ENCODE assay signal across 20 mouse cellular contexts in genomic region chr4:128998401-128998800, GRCm38 (mm10). TPM values are rescaled to one million over a fixed set of nuclear protein-coding genes. Genes with fewer than 3 reads are reported as not detected.
A peak's percentile ranks its signal among the peaks of the same experiment; 100 is the strongest.
DNase-seq lines count a peak whose midpoint lies in the region; ATAC-seq and TF ChIP-seq lines count a peak whose summit lies in the region.
"Had no signal": no experiment of that assay in that cellular context is flagged by ENCODE, and none has a peak within 500 bp of the region (broad histone marks: within the 10 kb centered on the region; RNA-seq: fewer than 3 reads in every experiment).

No protein-coding gene starts in this region.

- DNase-seq in liver, adult 2 months (ENCODE audit: extremely low read depth, low read depth, low spot score), result no peak
- DNase-seq in adrenal gland, postnatal 10 days, result no peak
- no peak for DNase-seq in adrenal gland, adult 8-10 months
- DNase-seq: adrenal gland, adult 2 months; cerebellum, adult 11 months; cerebellum, adult 8-10 months; cerebellum, postnatal 14 days; embryo, embryonic 11 days; forebrain, postnatal 0 days; gastrocnemius, postnatal 14 days; heart, adult 2 months had no signal

- peak overlapping the region; percentile 54 for H3K4me2 ChIP-seq in intestine, postnatal 0 days (replicated peaks; ENCODE audit: low read depth)
- no peak overlapping the region for H3K4me2 ChIP-seq in intestine, embryonic 16.5 days (ENCODE audit: low read depth, low read length)
- H3K4me2 ChIP-seq in liver, embryonic 12.5 days, result no peak overlapping the region
- H3K4me2 ChIP-seq in limb, embryonic 15.5 days, result no peak overlapping the region
- H3K4me2 ChIP-seq: embryonic facial prominence, embryonic 12.5 days; forebrain, embryonic 13.5 days; heart, embryonic 12.5 days; hindbrain, embryonic 14.5 days had no signal

- peaks cover 47% of the 10 kb centered on the region for H3K79me2 ChIP-seq in liver, adult 2 months (ENCODE audit: control insufficient read depth, insufficient read depth, low read length)

- no peak overlapping the region for H3K4me3 ChIP-seq in intestine, postnatal 0 days (ENCODE audit: low read depth, low read length)
- no peak overlapping the region for H3K4me3 ChIP-seq in intestine, embryonic 16.5 days (ENCODE audit: low read length)
- no peak overlapping the region for H3K4me3 ChIP-seq in liver, adult 2 months (ENCODE audit: insufficient read depth, low read depth, low read length)
- H3K4me3 ChIP-seq in liver, embryonic 12.5 days, result no peak overlapping the region
- no peak overlapping the region for H3K4me3 ChIP-seq in limb, embryonic 15.5 days
- H3K4me3 ChIP-seq: embryonic facial prominence, embryonic 12.5 days; forebrain, embryonic 13.5 days; heart, adult 2 months; heart, embryonic 12.5 days; hindbrain, embryonic 10.5 days had no signal

- H3K9ac ChIP-seq in intestine, postnatal 0 days (ENCODE audit: low read depth, low read length), result no peak overlapping the region
- H3K9ac ChIP-seq in intestine, embryonic 16.5 days (ENCODE audit: low read depth, low read length), result no peak overlapping the region
- H3K9ac ChIP-seq in liver, adult 2 months (ENCODE audit: low read depth, low read length), result 0 out of 2 replicates have a peak overlapping the region, but pooled peaks have one; percentile 20
- no peak overlapping the region for H3K9ac ChIP-seq in liver, embryonic 12.5 days
- H3K9ac ChIP-seq in limb, embryonic 15.5 days, result no peak overlapping the region
- H3K9ac ChIP-seq: embryonic facial prominence, embryonic 12.5 days; forebrain, embryonic 13.5 days; forebrain, postnatal 0 days; heart, embryonic 12.5 days; hindbrain, embryonic 14.5 days had no signal

- peaks cover 38% of the 10 kb centered on the region for H3K36me3 ChIP-seq in intestine, postnatal 0 days (ENCODE audit: control insufficient read depth, insufficient read depth)
- H3K36me3 ChIP-seq in intestine, embryonic 16.5 days (ENCODE audit: control insufficient read depth, insufficient read depth, low read length), result peaks cover 8% of the 10 kb centered on the region; the same call in 1 of the 2 replicates
- peaks cover 41% of the 10 kb centered on the region for H3K36me3 ChIP-seq in liver, adult 2 months (ENCODE audit: control insufficient read depth, insufficient read depth, low read length)
- H3K36me3 ChIP-seq in liver, embryonic 12.5 days, result peaks cover 76% of the 10 kb centered on the region
- H3K36me3 ChIP-seq in limb, embryonic 15.5 days, result peaks cover 44% of the 10 kb centered on the region

- H3K27me3 ChIP-seq in intestine, postnatal 0 days (replicated peaks; ENCODE audit: control insufficient read depth, insufficient read depth, low read length), result no peaks in the 10 kb centered on the region
- H3K27me3 ChIP-seq in intestine, embryonic 16.5 days (replicated peaks; ENCODE audit: control insufficient read depth, insufficient read depth, low read length), result no peaks in the 10 kb centered on the region
- H3K27me3 ChIP-seq in liver, adult 2 months (ENCODE audit: control insufficient read depth, insufficient read depth, low read length), result no peaks in the 10 kb centered on the region
- no peaks in the 10 kb centered on the region for H3K27me3 ChIP-seq in liver, embryonic 12.5 days (replicated peaks)
- no peaks in the 10 kb centered on the region for H3K27me3 ChIP-seq in limb, embryonic 15.5 days
- H3K27me3 ChIP-seq: embryonic facial prominence, embryonic 12.5 days; forebrain, embryonic 13.5 days; heart, embryonic 12.5 days had no signal

- peak overlapping the region; percentile 68; the same call in 1 of the 2 replicates for H3K27ac ChIP-seq in intestine, postnatal 0 days (ENCODE audit: low read depth, low read length)
- H3K27ac ChIP-seq in intestine, embryonic 16.5 days (ENCODE audit: low read length), result no peak overlapping the region
- peak overlapping the region; percentile 20; the same call in 1 of the 2 replicates for H3K27ac ChIP-seq in liver, adult 2 months (replicated peaks; ENCODE audit: insufficient read depth, low read depth, low read length)
- no peak overlapping the region for H3K27ac ChIP-seq in liver, embryonic 12.5 days
- 0 out of 2 replicates have a peak overlapping the region, but pooled peaks have one; percentile 64 for H3K27ac ChIP-seq in limb, embryonic 15.5 days
- H3K27ac ChIP-seq: embryonic facial prominence, embryonic 12.5 days; forebrain, embryonic 13.5 days; heart, adult 2 months; hindbrain, embryonic 10.5 days; hindbrain, embryonic 14.5 days had no signal

- no peaks in the 10 kb centered on the region for H3K9me3 ChIP-seq in intestine, postnatal 0 days (ENCODE audit: control insufficient read depth)
- no peaks in the 10 kb centered on the region for H3K9me3 ChIP-seq in intestine, embryonic 16.5 days (ENCODE audit: control insufficient read depth, low read length)
- H3K9me3 ChIP-seq in liver, embryonic 12.5 days (replicated peaks), result no peaks in the 10 kb centered on the region
- no peaks in the 10 kb centered on the region for H3K9me3 ChIP-seq in limb, embryonic 15.5 days
- H3K9me3 ChIP-seq: embryonic facial prominence, embryonic 12.5 days; forebrain, embryonic 13.5 days; heart, embryonic 12.5 days; hindbrain, embryonic 10.5 days had no signal

- no peak for TF ChIP-seq CTCF in intestine, postnatal 0 days (IDR thresholded peaks at IDR 0.05; ENCODE audit: low read depth)
- no peak for TF ChIP-seq CTCF in liver, adult 2 months (IDR thresholded peaks at IDR 0.05; ENCODE audit: low read depth, low read length)

- TF ChIP-seq POLR2A in liver, adult 2 months (IDR thresholded peaks at IDR 0.05; ENCODE audit: extremely low read depth, insufficient read depth, low read length), result no peak

- no peak for ATAC-seq in intestine, postnatal 0 days
- ATAC-seq in intestine, embryonic 16.5 days, result no peak
- ATAC-seq in liver, embryonic 12.5 days, result no peak
- ATAC-seq in limb, embryonic 15.5 days (ENCODE audit: insufficient number of reproducible peaks, low FRiP score, low TSS enrichment, low read depth), result no peak
- ATAC-seq: forebrain, embryonic 13.5 days; forebrain, postnatal 0 days had no signal

- H3K4me1 ChIP-seq in intestine, postnatal 0 days (replicated peaks; ENCODE audit: control insufficient read depth, insufficient read depth, low read length), result 0 out of 2 replicates have a peak, but pooled peaks cover 13% of the 10 kb centered on the region
- peaks cover 45% of the 10 kb centered on the region for H3K4me1 ChIP-seq in intestine, embryonic 16.5 days (ENCODE audit: control insufficient read depth, insufficient read depth, low read length)
- peaks cover 55% of the 10 kb centered on the region for H3K4me1 ChIP-seq in liver, adult 2 months (ENCODE audit: control insufficient read depth, insufficient read depth, low read length)
- peaks cover 64% of the 10 kb centered on the region for H3K4me1 ChIP-seq in liver, embryonic 12.5 days
- peaks cover 41% of the 10 kb centered on the region for H3K4me1 ChIP-seq in limb, embryonic 15.5 days

- 51% methylated on average over 8 of the region's 8 CpGs for WGBS in intestine, postnatal 0 days
- 60% methylated on average over 8 of the region's 8 CpGs for WGBS in intestine, embryonic 16.5 days
- 57% methylated on average over 8 of the region's 8 CpGs for WGBS in liver, adult 2 months
- WGBS in liver, embryonic 12.5 days (ENCODE audit: insufficient replicate concordance), result 66% methylated on average over 8 of the region's 8 CpGs
- WGBS in limb, embryonic 15.5 days, result 52% methylated on average over 8 of the region's 8 CpGs

RNA-seq across cellular contexts. Expression of gene Ak2, which starts 6.6 kb away (rescaled TPM):
- polyA plus RNA-seq in intestine, postnatal 0 days (2015; fragmentation: Nextera tagmentation; extraction: Ambion mirVana), result 538 and 552 TPM in 2 replicates
- polyA plus RNA-seq in intestine, embryonic 16.5 days (2015; fragmentation: Nextera tagmentation; extraction: Ambion mirVana), result 343 and 356 TPM in 2 replicates
- 194 and 232 TPM in 2 replicates for total RNA-seq in liver, adult 2 months (2014; rRNA removed)
- polyA plus RNA-seq in liver, adult 2 months (2012; rRNA removed), result 140 and 156 TPM in 2 replicates
- polyA plus RNA-seq in liver, embryonic 12.5 days (2016; fragmentation: Nextera tagmentation; extraction: Ambion mirVana), result 176 and 179 TPM in 2 replicates
- 241 and 246 TPM in 2 replicates for polyA plus RNA-seq in limb, embryonic 15.5 days (2015; fragmentation: Nextera tagmentation; extraction: Ambion mirVana)
- total RNA-seq in adrenal gland, postnatal 10 days (2021), result 100 to 1,000 TPM; 244 to 274 TPM
- 10 to 100 TPM; 70.8 to 97.5 (median 88.9) TPM for total RNA-seq in adrenal gland, adult 8-10 months (2022)

RNA-seq across cellular contexts. Expression of gene Azin2, which starts 36.2 kb away (rescaled TPM):
- 13.1 and 13.3 TPM in 2 replicates for polyA plus RNA-seq in intestine, postnatal 0 days (2015; fragmentation: Nextera tagmentation; extraction: Ambion mirVana)
- polyA plus RNA-seq in intestine, embryonic 16.5 days (2015; fragmentation: Nextera tagmentation; extraction: Ambion mirVana), result 11.1 and 12.5 TPM in 2 replicates
- 5.4 and 5.7 TPM in 2 replicates for total RNA-seq in liver, adult 2 months (2014; rRNA removed)
- 0.81 and 1.7 TPM in 2 replicates for polyA plus RNA-seq in liver, adult 2 months (2012; rRNA removed)
- polyA plus RNA-seq in liver, embryonic 12.5 days (2016; fragmentation: Nextera tagmentation; extraction: Ambion mirVana), result 2.0 and 2.5 TPM in 2 replicates
- polyA plus RNA-seq in limb, embryonic 15.5 days (2015; fragmentation: Nextera tagmentation; extraction: Ambion mirVana), result 27.0 and 27.1 TPM in 2 replicates
- 10 to 100 TPM; 32.5 to 32.9 TPM for total RNA-seq in adrenal gland, postnatal 10 days (2021)
- 100 to 1,000 TPM in 1 of 4 experiments, 10 to 100 TPM in 3; 46.0 to 102 (median 75.5) TPM for total RNA-seq in adrenal gland, adult 8-10 months (2022)

RNA-seq across cellular contexts. Expression of gene Rnf19b, which starts 59.7 kb away (rescaled TPM):
- 11.0 and 12.2 TPM in 2 replicates for polyA plus RNA-seq in intestine, postnatal 0 days (2015; fragmentation: Nextera tagmentation; extraction: Ambion mirVana)
- polyA plus RNA-seq in intestine, embryonic 16.5 days (2015; fragmentation: Nextera tagmentation; extraction: Ambion mirVana), result 5.6 and 7.0 TPM in 2 replicates
- 35.0 and 46.2 TPM in 2 replicates for total RNA-seq in liver, adult 2 months (2014; rRNA removed)
- polyA plus RNA-seq in liver, adult 2 months (2012; rRNA removed), result 44.0 and 49.1 TPM in 2 replicates
- polyA plus RNA-seq in liver, embryonic 12.5 days (2016; fragmentation: Nextera tagmentation; extraction: Ambion mirVana), result 7.1 TPM in 2 replicates
- polyA plus RNA-seq in limb, embryonic 15.5 days (2015; fragmentation: Nextera tagmentation; extraction: Ambion mirVana), result 9.6 and 11.5 TPM in 2 replicates
- total RNA-seq in adrenal gland, postnatal 10 days (2021), result 10 to 100 TPM; 23.6 to 25.1 TPM
- 10 to 100 TPM; 26.0 to 29.3 (median 28.3) TPM for total RNA-seq in adrenal gland, adult 8-10 months (2022)

Comparison
In these comparisons a context has a peak if more than half of its experiments do, and no peak if none do; other contexts are left out.
1. H3K27ac ChIP-seq: peak in intestine, postnatal 0 days (single experiment), liver, adult 2 months (single experiment) and limb, embryonic 15.5 days (single experiment); none in intestine, embryonic 16.5 days (single experiment) and liver, embryonic 12.5 days (single experiment).